Mouse (Mus musculus) MEL (cell line): ENCODE results near the gene Slc13a4. TPM values are rescaled to one million over a fixed set of nuclear protein-coding genes. Genes with fewer than 3 reads are reported as not detected.

Experiments
- DNase-seq: peaks from one replicate; pipeline ENCODE4 v3.0.0; 2011; ENCODE audit warnings: low read depth, low spot score
- H3K27ac ChIP-seq: 2 replicates; pipeline ENCODE4 v1.5.1; 2012; ENCODE audit warnings: low read depth, mild to moderate bottlenecking, control low read depth, low read length, moderate library complexity; ENCODE audit not compliant: control insufficient read depth
- H3K27me3 ChIP-seq, 2 experiments: fragments of 150-350 bp in 1 of 2; sonication (generic) in 1 of 2; 2 replicates each; pipeline ENCODE4 v1.6.1; 2012; ENCODE audit warnings: low read length in 2 of 2, mild to moderate bottlenecking in 2 of 2, improper control_type of control experiment in 1 of 2, moderate library complexity in 1 of 2; ENCODE audit not compliant: insufficient read depth in 2 of 2, control insufficient read depth in 1 of 2
- H3K36me3 ChIP-seq, 2 experiments: 2 replicates each; pipeline ENCODE4 v1.6.1; 2012 to 2014; ENCODE audit warnings: low read length in 2 of 2, improper control_type of control experiment in 1 of 2, inconsistent platforms in 1 of 2, mild to moderate bottlenecking in 1 of 2; ENCODE audit not compliant: insufficient read depth in 2 of 2, control insufficient read depth in 1 of 2
- H3K4me1 ChIP-seq, 2 experiments: fragments of 150-350 bp in 1 of 2; sonication (generic) in 1 of 2; 2 replicates each; pipeline ENCODE4 v1.6.1; 2012; ENCODE audit warnings: low read length in 2 of 2, improper control_type of control experiment in 1 of 2, mild to moderate bottlenecking in 1 of 2; ENCODE audit not compliant: insufficient read depth in 2 of 2, control insufficient read depth in 1 of 2
- H3K4me3 ChIP-seq, 2 experiments: fragments of 150-350 bp in 1 of 2; sonication (generic) in 1 of 2; 2 replicates each; pipeline ENCODE4 v1.5.1; 2012; ENCODE audit warnings: low read depth in 2 of 2, low read length in 2 of 2, mild to moderate bottlenecking in 2 of 2, moderate library complexity in 2 of 2, control low read depth in 1 of 2, improper control_type of control experiment in 1 of 2; ENCODE audit not compliant: control insufficient read depth in 1 of 2, insufficient read depth in 1 of 2
- H3K79me2 ChIP-seq: 2 replicates; pipeline ENCODE4 v1.6.1; 2012; ENCODE audit warnings: mild to moderate bottlenecking, low read length, moderate library complexity; ENCODE audit not compliant: control insufficient read depth, poor library complexity, insufficient read depth
- H3K9ac ChIP-seq: 2 replicates; pipeline ENCODE4 v1.6.1; 2012; ENCODE audit warnings: low read depth, mild to moderate bottlenecking, control low read depth, low read length, moderate library complexity; ENCODE audit not compliant: control insufficient read depth, poor library complexity, severe bottlenecking
- H3K9me3 ChIP-seq: fragments of 150-350 bp; sonication (generic); replicated peaks from 2 replicates; pipeline ENCODE4 v1.6.1; 2012; ENCODE audit warnings: mild to moderate bottlenecking, low read length, improper control_type of control experiment, moderate library complexity; ENCODE audit not compliant: insufficient read depth
- BHLHE40 ChIP-seq: IDR thresholded peaks from 2 replicates; pipeline ENCODE4 v1.6.1; 2012; ENCODE audit warnings: low read depth, mild to moderate bottlenecking, inconsistent platforms, low read length, improper control_type of control experiment, borderline replicate concordance
- CHD2 ChIP-seq: IDR thresholded peaks from 2 replicates; pipeline ENCODE4 v1.6.1; 2011; ENCODE audit warnings: low read length, improper control_type of control experiment
- ELF1 ChIP-seq: IDR thresholded peaks from 2 replicates; pipeline ENCODE4 v1.6.1; 2014; ENCODE audit warnings: low read depth, mild to moderate bottlenecking, inconsistent platforms, low read length, improper control_type of control experiment, moderate library complexity
- ETS1 ChIP-seq: IDR thresholded peaks from 2 replicates; pipeline ENCODE4 v1.6.1; 2012; ENCODE audit warnings: low read depth, mild to moderate bottlenecking, inconsistent platforms, low read length, improper control_type of control experiment, moderate library complexity
- HCFC1 ChIP-seq: IDR thresholded peaks from 2 replicates; pipeline ENCODE4 v1.6.1; 2012; ENCODE audit warnings: low read depth, mild to moderate bottlenecking, inconsistent platforms, low read length, improper control_type of control experiment, moderate library complexity
- KAT2A ChIP-seq: conservative IDR thresholded peaks from 2 replicates; pipeline ENCODE4 v1.6.1; 2012; ENCODE audit warnings: low read depth, low read length, improper control_type of control experiment, inconsistent platforms
- MXI1 ChIP-seq: IDR thresholded peaks from 2 replicates; pipeline ENCODE4 v1.6.1; 2011; ENCODE audit warnings: mild to moderate bottlenecking, low read depth, low read length, improper control_type of control experiment
- MYB ChIP-seq: IDR thresholded peaks from 2 replicates; pipeline ENCODE4 v1.6.1; 2011; ENCODE audit warnings: mild to moderate bottlenecking, low read depth, low read length, improper control_type of control experiment
- MYC ChIP-seq: IDR thresholded peaks from 2 replicates; pipeline ENCODE4 v1.6.1; 2011; ENCODE audit warnings: low read depth, mild to moderate bottlenecking, low read length, improper control_type of control experiment, moderate library complexity
- NELFE ChIP-seq: IDR thresholded peaks from 2 replicates; pipeline ENCODE4 v1.6.1; 2011; ENCODE audit warnings: low read depth, low read length, improper control_type of control experiment
- POLR2A ChIP-seq, 2 experiments: IDR thresholded peaks; 2 replicates each; pipeline ENCODE4 v1.6.1; 2011 to 2012; ENCODE audit warnings: low read length in 2 of 2, mild to moderate bottlenecking in 2 of 2, control low read depth in 1 of 2, improper control_type of control experiment in 1 of 2, low read depth in 1 of 2, moderate library complexity in 1 of 2; ENCODE audit not compliant: control insufficient read depth in 1 of 2, insufficient read depth in 1 of 2, poor library complexity in 1 of 2
- POLR2AphosphoS2 ChIP-seq: IDR thresholded peaks from 2 replicates; pipeline ENCODE4 v1.6.1; 2011; ENCODE audit warnings: low read length, improper control_type of control experiment
- POLR2AphosphoS5 ChIP-seq: IDR thresholded peaks from 2 replicates; pipeline ENCODE4 v1.6.1; 2012; ENCODE audit warnings: low read depth, borderline replicate concordance, mild to moderate bottlenecking, inconsistent platforms, low read length, moderate library complexity, mixed read lengths
- RAD21 ChIP-seq: IDR thresholded peaks from 2 replicates; pipeline ENCODE4 v1.6.1; 2011; ENCODE audit warnings: mild to moderate bottlenecking, low read depth, low read length, improper control_type of control experiment
- RCOR1 ChIP-seq: IDR thresholded peaks from 2 replicates; pipeline ENCODE4 v1.6.1; 2012; ENCODE audit warnings: low read depth, mild to moderate bottlenecking, inconsistent platforms, low read length, improper control_type of control experiment
- SMC3 ChIP-seq: IDR thresholded peaks from 2 replicates; pipeline ENCODE4 v1.6.1; 2011; ENCODE audit warnings: low read depth, low read length, improper control_type of control experiment
- TAL1 ChIP-seq: IDR thresholded peaks from 2 replicates; pipeline ENCODE4 v1.6.1; 2012; ENCODE audit warnings: mild to moderate bottlenecking, inconsistent platforms, low read length, moderate library complexity, mixed read lengths
- TCF12 ChIP-seq: IDR thresholded peaks from 2 replicates; pipeline ENCODE4 v1.6.1; 2014; ENCODE audit warnings: low read depth, mild to moderate bottlenecking, inconsistent platforms, low read length, improper control_type of control experiment, moderate library complexity
- UBTF ChIP-seq: IDR thresholded peaks from 2 replicates; pipeline ENCODE4 v1.6.1; 2012; ENCODE audit warnings: low read depth, mild to moderate bottlenecking, inconsistent platforms, low read length, improper control_type of control experiment, moderate library complexity, borderline replicate concordance; ENCODE audit not compliant: insufficient read depth
- USF1 ChIP-seq: IDR thresholded peaks from 2 replicates; pipeline ENCODE4 v1.6.1; 2014; ENCODE audit warnings: low read depth, mild to moderate bottlenecking, inconsistent platforms, low read length, improper control_type of control experiment, moderate library complexity
- ZKSCAN1 ChIP-seq: IDR thresholded peaks from 2 replicates; pipeline ENCODE4 v1.6.1; 2012; ENCODE audit warnings: low read depth, mild to moderate bottlenecking, inconsistent platforms, low read length, improper control_type of control experiment, moderate library complexity
- ZMIZ1 ChIP-seq: IDR thresholded peaks from 2 replicates; pipeline ENCODE4 v1.6.1; 2012; ENCODE audit warnings: low read depth, mild to moderate bottlenecking, inconsistent platforms, low read length, improper control_type of control experiment, moderate library complexity
- polyA plus RNA-seq, 2 experiments: library from polyadenylated mRNA; stranded (reverse) in 1 of 2; unstranded in 1 of 2; fragments of >175 nt in 1 of 2; fragments of >200 nt in 1 of 2; gene quantifications; 2 replicates each; pipeline versions ENCODE4 v1.2.1 to v1.2.4; 2012; ENCODE audit warnings: low replicate concordance in 2 of 2, low read depth in 1 of 2; ENCODE audit not compliant: insufficient read length in 2 of 2, insufficient read depth in 1 of 2, missing spikeins in 1 of 2
- total RNA-seq: library from RNA; depleted of rRNA; stranded (reverse); fragments of 300-350 nt; gene quantifications from 2 replicates; pipeline ENCODE4 v1.2.3, GENCODE M21; 2012

Gene Slc13a4
- total and polyA plus RNA-seq, 3 experiments = 0.14 TPM; not detected in 2

- Histone ChIP-seq H3K4me3 (no peak overlapping the region), H3K4me1 (no peaks in the 10 kb centered on the region), H3K27me3 (no peaks in the 10 kb centered on the region; a peak in 1 of 4 replicates), H3K27ac (no peak overlapping the region), H3K9me3 (no peaks in the 10 kb centered on the region), H3K36me3 (no peaks in the 10 kb centered on the region), H3K79me2 (no peaks in the 10 kb centered on the region), H3K9ac (no peak overlapping the region)
- no peak for DNase-seq
- TF ChIP-seq USF1 = no peak
- TF ChIP-seq MXI1 = no peak
- TF ChIP-seq ELF1 = no peak
- TF ChIP-seq NELFE = no peak
- TF ChIP-seq POLR2AphosphoS5 = no peak
- TF ChIP-seq ZKSCAN1 = no peak
- no peak for TF ChIP-seq ETS1
- TF ChIP-seq POLR2AphosphoS2 = no peak
- TF ChIP-seq ZMIZ1 = no peak
- TF ChIP-seq RAD21 = no peak
- TF ChIP-seq HCFC1 = no peak
- no peak for TF ChIP-seq CHD2
- no peak for TF ChIP-seq BHLHE40
- TF ChIP-seq TAL1 = no peak
- TF ChIP-seq UBTF = no peak
- TF ChIP-seq POLR2A (IDR thresholded peaks at IDR 0.05; ENCODE audit: control insufficient read depth in 1 of 2, insufficient read depth in 1 of 2, low read depth in 1 of 2, low read length in 2 of 2, poor library complexity in 1 of 2) = no peak
- no peak for TF ChIP-seq RCOR1
- TF ChIP-seq, all 39 proteins: peak for 0
Observed at GRCm38 (mm10) chr6:35271094-35271855, 36.7 kb downstream of the Slc13a4 start.

DNA sequence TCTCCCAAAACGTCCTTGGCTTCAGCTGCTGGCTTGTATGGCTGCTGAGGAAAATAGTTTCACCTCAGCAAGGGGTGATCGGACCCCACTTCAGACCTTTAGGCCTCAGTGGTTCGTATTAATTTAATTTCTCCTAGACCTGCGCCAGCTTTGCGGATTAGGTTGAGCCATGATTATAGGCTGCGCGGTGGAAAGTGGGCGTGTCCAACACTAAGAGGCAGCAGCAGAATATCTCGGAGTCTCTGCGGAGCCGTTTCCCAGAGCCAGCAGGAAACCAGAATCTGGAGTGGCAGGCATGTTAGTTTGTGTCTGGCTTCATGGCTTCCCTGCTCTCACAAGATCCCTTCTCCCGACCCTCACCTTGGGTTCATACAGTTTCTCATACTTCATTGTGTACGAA lies 38.3 kb downstream of the Slc13a4 start:
- Histone ChIP-seq H3K27ac (no peak overlapping the region), H3K27me3 (no peaks in the 10 kb centered on the region; a peak in 1 of 4 replicates), H3K79me2 (no peaks in the 10 kb centered on the region), H3K9ac (no peak overlapping the region), H3K4me1 (no peaks in the 10 kb centered on the region), H3K9me3 (no peaks in the 10 kb centered on the region), H3K4me3 (no peak overlapping the region), H3K36me3 (no peaks in the 10 kb centered on the region)
- DNase-seq = no peak
- TF ChIP-seq BHLHE40 = no peak
- TF ChIP-seq SMC3 = no peak
- no peak for TF ChIP-seq MXI1
- no peak for TF ChIP-seq CHD2
- no peak for TF ChIP-seq RCOR1
- TF ChIP-seq MYB = no peak
- no peak for TF ChIP-seq TCF12
- TF ChIP-seq MYC = no peak
- no peak for TF ChIP-seq KAT2A
